Mouse (Mus musculus) kidney, postnatal 0 days (tissue): ENCODE data around the gene Fam102a. TPM values are rescaled to one million over a fixed set of nuclear protein-coding genes. Genes with fewer than 3 reads are reported as not detected.

Experiments used
- ATAC-seq: fragments of 200-750 bp; cut with Nextera tagmentation; replicated peaks from 2 replicates; pipeline ENCODE4 v1.8.0; 2017; ENCODE audit warnings: low read depth, moderate number of reproducible peaks, moderate TSS enrichment, moderate library complexity; ENCODE audit not compliant: low FRiP score
- DNase-seq: peaks from one replicate; pipeline ENCODE4 v3.0.0-alpha.2; 2016; ENCODE audit warnings: low spot score
- H3K27ac ChIP-seq: fragments of 300-500 bp; sonication (generic); 2 replicates; pipeline ENCODE4 v1.5.1; 2014; ENCODE audit warnings: mild to moderate bottlenecking
- H3K27me3 ChIP-seq: fragments of 300-500 bp; sonication (generic); 2 replicates; pipeline ENCODE4 v1.6.1; 2014; ENCODE audit warnings: low read length, mixed read lengths; ENCODE audit not compliant: insufficient read depth
- H3K36me3 ChIP-seq: fragments of 300-500 bp; sonication (generic); 2 replicates; pipeline ENCODE4 v1.6.1; 2014; ENCODE audit warnings: low read length, mixed read lengths; ENCODE audit not compliant: insufficient read depth
- H3K4me1 ChIP-seq: fragments of 300-500 bp; sonication (generic); replicated peaks from 2 replicates; pipeline ENCODE4 v1.6.1; 2014; ENCODE audit warnings: antibody characterized with exemption, low read length, mixed read lengths; ENCODE audit not compliant: insufficient read depth
- H3K4me2 ChIP-seq: fragments of 300-500 bp; sonication (generic); 2 replicates; pipeline ENCODE4 v1.6.1; 2014; ENCODE audit warnings: mild to moderate bottlenecking, low read length, moderate library complexity, mixed read lengths
- H3K4me3 ChIP-seq: fragments of 300-500 bp; sonication (generic); replicated peaks from 2 replicates; pipeline ENCODE4 v1.5.1; 2014; ENCODE audit warnings: low read depth, low read length
- H3K9ac ChIP-seq: fragments of 300-500 bp; sonication (generic); 2 replicates; pipeline ENCODE4 v1.6.1; 2014; ENCODE audit warnings: low read depth, low read length
- H3K9me3 ChIP-seq: fragments of 300-500 bp; sonication (generic); replicated peaks from 2 replicates; pipeline ENCODE4 v1.6.1; 2016; ENCODE audit warnings: low read length, inconsistent platforms, mixed read lengths
- CTCF ChIP-seq: IDR thresholded peaks from 2 replicates; pipeline ENCODE4 v1.5.1; 2016; ENCODE audit warnings: antibody characterized with exemption, low read depth, mild to moderate bottlenecking, moderate library complexity
- WGBS: fragments of 180-500 bp; shearing (Covaris S2); extraction: QIAGEN DNeasy Blood & Tissue Kit; methylation state at CpG from one replicate; pipeline ENCODE4 v1.1.7; 2014; 5-methylcytosine and 5-hydroxymethylcytosine counted together
- polyA plus RNA-seq: library from polyadenylated mRNA; unstranded; fragments of >200 nt; fragmentation: Nextera tagmentation; extraction: Ambion mirVana; gene quantifications from 2 replicates; pipeline ENCODE4 v1.2.1, GENCODE M21; 2015

The Fam102a gene
- polyA plus RNA-seq, 1 experiment from 2014 or later = 16.9 TPM

DNA sequence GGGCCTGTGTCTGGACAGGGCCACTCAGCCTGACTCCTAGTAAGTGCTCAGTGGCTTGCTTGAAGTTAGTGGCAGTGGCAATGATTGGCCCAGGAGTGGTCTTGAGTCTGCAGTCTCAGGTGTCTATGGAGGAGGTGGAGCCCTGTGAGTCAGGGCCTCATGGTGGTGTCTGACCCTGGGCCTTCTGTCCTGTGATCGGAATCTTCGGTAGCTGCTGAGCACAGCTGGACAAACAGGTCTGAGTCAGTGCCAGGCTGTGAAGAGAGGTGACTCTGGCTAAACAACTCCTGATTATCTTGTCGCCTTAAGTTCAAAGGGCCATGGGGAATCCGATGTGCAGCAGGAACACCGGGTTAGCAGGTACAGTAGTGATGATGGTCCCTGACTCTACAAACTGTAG lies 12.2 kb downstream of the Fam102a start:
- DNase-seq (no peak), ATAC-seq (peak; percentile 64; the same call in 1 of the 2 replicates)
- Histone ChIP-seq H3K9ac (no peak overlapping the region), H3K27me3 (no peaks in the 10 kb centered on the region), H3K4me1 (peaks cover 6% of the 10 kb centered on the region; the same call in 1 of the 2 replicates), H3K36me3 (no peaks in the 10 kb centered on the region), H3K27ac (no peak overlapping the region), H3K9me3 (no peaks in the 10 kb centered on the region), H3K4me2 (no peak overlapping the region), H3K4me3 (no peak overlapping the region)
- WGBS = 61% methylated on average over 5 of the region's 5 CpGs
- TF ChIP-seq CTCF = no peak

DNA sequence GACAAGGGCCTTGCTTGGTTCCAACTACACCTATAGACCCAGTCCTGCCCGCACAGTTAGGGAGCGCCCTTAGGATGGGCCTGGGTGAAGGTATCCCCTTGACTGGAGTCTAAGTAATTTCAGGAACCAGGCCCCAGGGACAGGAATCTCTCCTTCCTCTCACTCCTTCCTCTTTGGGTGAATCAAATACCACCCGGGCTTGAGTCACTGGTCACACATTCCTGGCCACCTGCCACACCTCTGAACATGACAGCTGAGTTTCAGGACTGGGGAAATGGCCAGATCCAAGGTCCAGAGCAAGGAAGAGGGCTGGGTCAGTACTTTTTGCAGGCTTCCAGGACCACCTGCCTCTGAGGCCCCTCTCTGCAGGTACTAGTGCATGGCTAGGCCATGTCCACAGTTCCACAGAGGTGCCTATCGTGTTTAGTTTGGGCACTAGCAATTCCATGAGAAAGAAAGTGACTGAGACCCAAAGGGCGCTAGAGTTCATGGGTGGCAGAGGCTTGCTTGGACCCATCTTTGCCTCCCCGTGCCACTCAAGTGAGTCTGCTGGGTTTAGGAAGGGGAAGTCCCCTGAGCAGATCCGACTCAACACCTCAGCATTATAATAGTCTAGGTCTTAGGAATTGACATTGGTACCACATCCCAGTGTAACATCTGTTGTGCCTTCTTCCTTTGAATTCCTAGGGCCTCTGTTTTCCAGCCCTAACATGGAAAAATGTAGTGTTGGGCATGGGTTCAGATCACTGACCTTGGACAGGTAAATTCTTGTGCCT lies 13.0 kb downstream of the Fam102a start:
- no peaks in the 10 kb centered on the region for H3K27me3 ChIP-seq
- H3K4me2 ChIP-seq = no peak overlapping the region
- H3K9me3 ChIP-seq = no peaks in the 10 kb centered on the region
- H3K36me3 ChIP-seq = no peaks in the 10 kb centered on the region
- no peak for DNase-seq
- 79% methylated on average over 7 of the region's 7 CpGs for WGBS
- H3K27ac ChIP-seq = peak overlapping the region; percentile 31; the same call in 1 of the 2 replicates
- no peak overlapping the region for H3K9ac ChIP-seq
- no peak for TF ChIP-seq CTCF
- H3K4me1 ChIP-seq = peaks cover 2% of the 10 kb centered on the region; the same call in 1 of the 2 replicates
- ATAC-seq = no peak
- no peak overlapping the region for H3K4me3 ChIP-seq

DNA sequence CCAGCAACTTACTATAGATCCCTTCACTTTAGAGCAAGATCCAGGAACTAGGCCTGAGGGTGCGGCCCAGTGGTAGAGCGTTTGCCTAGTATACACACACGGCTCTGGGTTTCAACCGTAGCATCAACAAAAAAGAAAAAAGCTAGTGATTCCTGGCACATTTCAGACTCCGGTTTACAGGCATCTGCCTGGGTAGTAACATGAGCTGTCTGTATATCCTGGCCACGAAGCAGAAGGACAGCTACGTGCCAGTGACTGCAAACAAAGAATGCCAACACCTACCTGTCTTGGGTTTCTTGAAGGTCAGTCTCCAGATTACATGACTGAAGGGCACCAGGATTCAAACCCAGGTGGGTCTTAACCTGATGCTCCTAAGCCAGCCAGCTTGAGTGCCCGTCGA lies 14.0 kb downstream of the Fam102a start:
- TF ChIP-seq CTCF = no peak
- DNase-seq = no peak
- no peaks in the 10 kb centered on the region for H3K27me3 ChIP-seq

DNA sequence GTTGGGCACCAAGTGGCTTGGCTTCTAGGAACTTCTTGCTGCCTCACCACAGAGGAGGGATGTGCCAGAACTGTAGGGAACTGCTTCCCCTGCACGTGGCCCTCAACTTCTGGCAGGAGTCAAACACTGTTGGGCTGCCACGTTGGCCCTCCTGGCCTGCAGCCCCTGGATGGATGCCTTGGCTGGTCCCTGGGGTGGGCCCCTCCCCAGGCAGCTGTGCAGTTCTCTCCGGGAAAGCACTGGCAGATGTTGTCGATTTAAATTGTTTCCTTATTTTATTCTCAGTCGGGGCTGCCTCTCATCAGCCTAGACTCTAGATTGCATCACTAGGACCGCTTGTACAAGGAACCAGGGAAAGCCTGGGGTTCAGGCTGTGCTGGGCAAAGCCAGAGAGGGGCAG lies 14.6 kb downstream of the Fam102a start:
- Histone ChIP-seq H3K4me2 (no peak overlapping the region), H3K4me1 (no peaks in the 10 kb centered on the region; the same call in 1 of the 2 replicates), H3K9me3 (no peaks in the 10 kb centered on the region), H3K36me3 (no peaks in the 10 kb centered on the region), H3K9ac (0 out of 2 replicates have a peak overlapping the region, but pooled peaks have one; percentile 13), H3K27ac (no peak overlapping the region; the same call in 1 of the 2 replicates), H3K27me3 (no peaks in the 10 kb centered on the region), H3K4me3 (no peak overlapping the region)
- 61% methylated on average over 6 of the region's 6 CpGs for WGBS
- no peak for TF ChIP-seq CTCF
- ATAC-seq (no peak), DNase-seq (no peak)

More for the DNA sequence above, 14.0 kb downstream of the Fam102a start:
- Histone ChIP-seq H3K4me3 (no peak overlapping the region), H3K36me3 (no peaks in the 10 kb centered on the region), H3K4me1 (no peaks in the 10 kb centered on the region; the same call in 1 of the 2 replicates), H3K9ac (no peak overlapping the region), H3K4me2 (no peak overlapping the region), H3K27ac (no peak overlapping the region; the same call in 1 of the 2 replicates), H3K9me3 (no peaks in the 10 kb centered on the region)
- no peak for ATAC-seq
- 62% methylated on average over 9 of the region's 9 CpGs for WGBS

DNA sequence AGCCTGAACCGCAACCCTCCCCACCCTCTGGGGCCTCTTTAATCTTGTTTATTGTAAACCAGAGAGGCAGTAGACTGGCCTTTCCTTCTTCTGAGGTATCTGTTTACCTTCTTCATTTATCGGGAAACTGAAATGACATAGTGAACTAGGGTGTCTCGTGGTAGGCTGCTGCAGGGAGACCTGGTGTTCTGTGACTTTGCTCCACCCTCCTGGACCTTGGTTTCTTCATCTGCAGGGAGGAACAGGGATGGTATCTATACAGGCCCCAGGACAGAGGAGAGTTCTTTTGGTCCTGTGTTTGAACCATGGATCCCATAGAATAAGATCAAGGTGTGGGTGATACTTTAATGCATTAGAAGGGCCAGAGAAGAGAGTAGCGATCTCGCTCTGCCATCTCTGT lies 16.1 kb downstream of the Fam102a start:
- H3K4me1 ChIP-seq = no peaks in the 10 kb centered on the region; the same call in 1 of the 2 replicates
- no peak for DNase-seq
- no peak for TF ChIP-seq CTCF
- H3K27ac ChIP-seq = no peak overlapping the region
- H3K9me3 ChIP-seq = no peaks in the 10 kb centered on the region
- no peak for ATAC-seq
- WGBS = 74% methylated on average over 5 of the region's 5 CpGs
- no peaks in the 10 kb centered on the region for H3K36me3 ChIP-seq
- H3K4me3 ChIP-seq = no peak overlapping the region
- no peaks in the 10 kb centered on the region for H3K27me3 ChIP-seq
- no peak overlapping the region for H3K9ac ChIP-seq
- H3K4me2 ChIP-seq = no peak overlapping the region

DNA sequence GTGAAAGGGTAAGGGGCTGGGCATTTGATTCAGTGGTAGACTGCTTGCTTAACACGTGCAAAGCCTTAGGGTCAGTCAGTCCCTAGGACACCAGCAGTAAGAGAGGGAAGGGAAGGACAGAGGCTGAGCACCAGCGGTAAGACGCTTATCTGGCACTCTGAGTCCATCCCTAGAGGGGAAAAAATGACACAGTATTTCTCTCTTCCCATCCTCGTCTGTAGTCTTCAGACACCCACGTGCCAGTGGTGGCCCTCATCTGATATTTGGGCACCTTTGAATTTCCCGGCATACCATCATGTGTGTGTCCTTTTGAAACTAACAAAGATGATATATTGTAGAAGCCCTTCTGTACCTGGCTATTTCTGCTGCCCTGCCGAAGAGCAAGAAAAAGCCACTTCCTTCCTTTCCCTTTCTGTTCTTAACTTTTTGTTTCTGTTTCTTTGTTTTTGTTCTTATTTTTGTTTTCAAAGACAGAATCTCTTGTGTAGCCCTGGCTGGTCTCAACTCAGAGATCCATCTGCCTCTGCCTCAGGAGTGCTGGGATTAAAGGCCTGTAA lies 18.5 kb downstream of the Fam102a start:
- no peaks in the 10 kb centered on the region; the same call in 1 of the 2 replicates for H3K4me1 ChIP-seq
- no peaks in the 10 kb centered on the region for H3K27me3 ChIP-seq
- no peak overlapping the region for H3K4me3 ChIP-seq
- ATAC-seq (no peak), DNase-seq (no peak)
- H3K27ac ChIP-seq = no peak overlapping the region
- H3K9me3 ChIP-seq = no peaks in the 10 kb centered on the region
- TF ChIP-seq CTCF = no peak
- 75% methylated on average over 7 of the region's 7 CpGs for WGBS
- H3K4me2 ChIP-seq = no peak overlapping the region
- H3K9ac ChIP-seq = no peak overlapping the region
- H3K36me3 ChIP-seq = no peaks in the 10 kb centered on the region
